Mouse (Mus musculus): ENCODE measurements around the gene Nemp1. TPM values are rescaled to one million over a fixed set of nuclear protein-coding genes. Genes with fewer than 3 reads are reported as not detected.
A peak's percentile ranks its signal among the peaks of the same experiment; 100 is the strongest.

Nemp1 gene
- polyA plus RNA-seq, 1 experiment from 2014 or later = 8.3 TPM

DNA sequence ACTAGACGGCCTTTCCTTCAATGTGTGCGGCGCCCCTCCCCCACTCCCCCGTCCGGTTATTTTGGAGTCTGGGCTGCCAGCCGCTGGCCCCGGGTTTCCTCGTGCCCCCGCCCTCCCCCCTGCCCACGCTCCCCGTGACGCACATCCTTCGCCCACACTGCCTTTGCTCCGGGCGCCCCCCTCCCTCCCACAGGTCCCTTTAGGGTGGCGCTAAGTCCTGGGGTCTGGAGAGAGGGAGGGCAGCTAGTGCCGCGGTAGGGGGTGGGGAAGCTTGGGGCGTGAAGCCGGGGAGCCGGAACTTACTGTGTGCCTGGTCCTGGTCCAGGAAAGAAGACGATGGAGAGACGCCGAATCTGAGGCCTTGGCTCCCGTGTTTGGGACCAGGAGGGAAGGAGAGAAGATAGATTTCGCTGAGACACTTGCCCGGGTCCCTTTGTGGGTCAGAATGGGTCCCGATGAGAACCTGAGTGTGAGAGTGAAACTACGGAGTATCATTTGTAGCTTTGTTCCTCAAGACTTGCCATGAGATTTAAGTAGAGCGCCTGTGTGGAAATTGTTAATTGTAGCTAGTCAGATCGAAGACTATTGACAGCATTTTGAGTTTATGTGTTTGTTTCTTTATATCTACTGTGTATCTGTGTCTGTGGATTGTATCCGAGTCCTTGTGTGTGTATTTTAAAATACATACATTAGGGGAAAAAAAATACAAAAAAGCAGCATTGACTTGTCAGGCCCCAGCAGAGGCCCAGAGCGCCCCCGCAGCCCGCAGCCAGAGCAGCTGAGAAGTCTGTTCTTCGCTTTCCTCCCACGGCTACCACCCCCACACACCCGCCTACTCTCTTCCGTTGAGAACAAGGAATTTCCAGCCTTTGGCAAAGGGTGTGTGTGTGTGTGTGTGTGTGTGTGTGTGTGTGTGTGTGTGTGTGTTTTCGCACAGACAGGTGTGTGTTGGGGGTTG is 1.7 kb downstream of the Nemp1 start, which contains the start of gene Nab2:
Nab2 (minus strand) TSS at position 476 of the 958 bp plus-strand sequence.
- 2% methylated on average over 39 of the region's 40 CpGs for WGBS
- H3K36me3 ChIP-seq (ENCODE audit: control insufficient read depth, insufficient read depth) = peaks cover 5% of the 10 kb centered on the region; the same call in 1 of the 2 replicates
- H3K4me3 ChIP-seq (ENCODE audit: low read length) = peak within 1 kb of the TSS; percentile 82
- H3K27ac ChIP-seq (ENCODE audit: low read length) = peak within 1 kb of the TSS; percentile 99
- peaks cover 42% of the 10 kb centered on the region for H3K4me1 ChIP-seq (ENCODE audit: control insufficient read depth, insufficient read depth, low read length)
- H3K4me2 ChIP-seq (ENCODE audit: low read depth, low read length) = peak within 1 kb of the TSS; percentile 90
- H3K9me3 ChIP-seq (replicated peaks; ENCODE audit: control insufficient read depth, low read length) = no peaks in the 10 kb centered on the region
- peak within 1 kb of the TSS; percentile 93 for H3K9ac ChIP-seq (ENCODE audit: low read length)
- peak; percentile 60 for ATAC-seq (replicated peaks; ENCODE audit: extremely low read depth, insufficient read depth, low FRiP score)
- H3K27me3 ChIP-seq (ENCODE audit: control insufficient read depth, insufficient read depth, low read length) = no peaks in the 10 kb centered on the region

DNA sequence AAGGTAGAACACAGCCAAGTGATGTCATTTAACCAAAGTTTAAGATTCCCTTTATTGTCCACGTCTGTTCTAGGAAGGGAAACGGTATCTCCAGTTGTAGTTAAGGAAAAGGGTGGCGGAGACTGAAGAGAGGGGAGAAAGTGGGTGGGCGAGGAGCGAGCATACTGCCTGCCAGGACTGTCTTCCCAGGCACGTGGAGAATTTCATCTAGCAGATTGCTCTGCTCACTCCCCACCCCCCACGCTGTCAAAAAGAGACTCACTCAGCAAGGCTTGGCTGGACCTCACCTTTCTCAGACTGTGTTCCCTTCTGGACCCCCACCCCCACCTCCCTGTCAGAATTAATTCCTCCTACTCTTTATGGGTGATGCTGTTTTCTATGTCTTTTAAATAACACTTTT is 2.5 kb downstream of the Nemp1 start:
- Histone ChIP-seq H3K9ac (ENCODE audit: low read length) (peak overlapping the region; percentile 58), H3K36me3 (ENCODE audit: control insufficient read depth, insufficient read depth) (peaks cover 5% of the 10 kb centered on the region; the same call in 1 of the 2 replicates), H3K4me3 (ENCODE audit: low read length) (peak overlapping the region; percentile 82), H3K4me1 (ENCODE audit: control insufficient read depth, insufficient read depth, low read length) (peaks cover 35% of the 10 kb centered on the region), H3K4me2 (ENCODE audit: low read depth, low read length) (peak overlapping the region; percentile 90), H3K27ac (ENCODE audit: low read length) (peak overlapping the region; percentile 99), H3K27me3 (ENCODE audit: control insufficient read depth, insufficient read depth, low read length) (no peaks in the 10 kb centered on the region), H3K9me3 (replicated peaks; ENCODE audit: control insufficient read depth, low read length) (no peaks in the 10 kb centered on the region)
- no peak for ATAC-seq (replicated peaks; ENCODE audit: extremely low read depth, insufficient read depth, low FRiP score)
- 9% methylated on average over 7 of the region's 7 CpGs for WGBS

DNA sequence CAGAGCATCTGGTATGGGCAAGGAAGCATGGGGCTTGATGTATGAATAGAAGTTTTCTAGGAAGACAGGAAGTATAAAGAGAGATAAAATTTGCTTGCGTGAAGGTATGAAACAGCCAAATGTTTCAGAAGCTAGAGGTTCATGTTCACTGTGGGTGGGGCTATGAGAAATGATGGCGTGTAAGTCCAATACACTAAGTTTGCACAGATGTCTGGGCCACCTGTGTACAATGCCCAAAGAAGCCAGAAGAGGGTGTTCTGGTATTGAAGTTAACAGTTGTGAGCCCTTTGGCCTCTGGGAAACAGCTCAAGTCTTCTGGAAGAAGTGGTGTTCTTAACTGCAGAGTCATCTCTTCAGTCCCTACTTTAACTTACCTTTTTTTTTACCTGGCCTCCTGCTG is 3.5 kb downstream of the Nemp1 start:
- WGBS = 72% methylated on average over 2 of the region's 2 CpGs
- no peak overlapping the region for H3K27ac ChIP-seq (ENCODE audit: low read length)
- H3K27me3 ChIP-seq (ENCODE audit: control insufficient read depth, insufficient read depth, low read length) = no peaks in the 10 kb centered on the region
- H3K4me3 ChIP-seq (ENCODE audit: low read length) = no peak overlapping the region
- H3K9ac ChIP-seq (ENCODE audit: low read length) = no peak overlapping the region
- no peak overlapping the region for H3K4me2 ChIP-seq (ENCODE audit: low read depth, low read length)
- ATAC-seq (replicated peaks; ENCODE audit: extremely low read depth, insufficient read depth, low FRiP score) = no peak
- no peaks in the 10 kb centered on the region for H3K9me3 ChIP-seq (replicated peaks; ENCODE audit: control insufficient read depth, low read length)
- H3K4me1 ChIP-seq (ENCODE audit: control insufficient read depth, insufficient read depth, low read length) = peaks cover 27% of the 10 kb centered on the region
- no peaks in the 10 kb centered on the region for H3K36me3 ChIP-seq (ENCODE audit: control insufficient read depth, insufficient read depth)

GRCm38 (mm10) chr10:127671276-127671675 is 4.6 kb downstream of the Nemp1 start:
- Histone ChIP-seq H3K4me3 (ENCODE audit: low read length) (no peak overlapping the region), H3K9ac (ENCODE audit: low read length) (no peak overlapping the region), H3K36me3 (ENCODE audit: control insufficient read depth, insufficient read depth) (no peaks in the 10 kb centered on the region), H3K4me1 (ENCODE audit: control insufficient read depth, insufficient read depth, low read length) (peaks cover 26% of the 10 kb centered on the region), H3K27me3 (ENCODE audit: control insufficient read depth, insufficient read depth, low read length) (no peaks in the 10 kb centered on the region), H3K9me3 (replicated peaks; ENCODE audit: control insufficient read depth, low read length) (no peaks in the 10 kb centered on the region), H3K4me2 (ENCODE audit: low read depth, low read length) (no peak overlapping the region), H3K27ac (ENCODE audit: low read length) (no peak overlapping the region)
- 37% methylated on average over 2 of the region's 2 CpGs for WGBS
- ATAC-seq (replicated peaks; ENCODE audit: extremely low read depth, insufficient read depth, low FRiP score) = no peak

DNA sequence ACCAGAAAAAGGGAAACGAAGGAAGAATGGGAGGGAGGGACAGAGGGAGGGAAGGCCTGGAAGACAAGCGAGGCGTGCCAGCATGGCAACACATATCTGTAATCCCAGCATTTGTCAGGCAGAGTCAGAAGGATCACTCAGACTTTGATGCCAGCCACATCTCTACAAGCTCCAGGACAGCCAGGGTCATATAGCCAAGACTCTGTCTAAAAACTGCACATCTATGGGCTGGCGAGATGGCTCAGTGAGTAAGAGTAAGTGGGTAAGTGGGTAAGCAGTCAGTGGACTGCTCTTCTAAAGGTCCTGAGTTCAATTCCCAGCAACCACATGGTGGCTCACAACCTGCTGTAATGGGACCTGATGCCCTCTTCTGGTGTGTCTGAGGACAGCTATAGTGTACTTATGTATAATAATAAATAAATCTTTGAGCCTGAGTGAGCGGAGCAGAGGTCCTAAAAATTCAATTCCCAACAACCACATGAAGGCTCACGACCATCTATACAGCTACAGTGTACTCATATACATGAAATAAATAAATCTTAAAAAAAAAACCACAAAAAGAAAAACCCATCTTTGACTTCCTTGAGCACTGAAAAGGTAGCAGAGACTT is 7.5 kb downstream of the Nemp1 start:
- Histone ChIP-seq H3K9ac (ENCODE audit: low read length) (no peak overlapping the region), H3K27ac (ENCODE audit: low read length) (no peak overlapping the region), H3K4me3 (ENCODE audit: low read length) (no peak overlapping the region), H3K4me1 (ENCODE audit: control insufficient read depth, insufficient read depth, low read length) (peaks cover 26% of the 10 kb centered on the region), H3K36me3 (ENCODE audit: control insufficient read depth, insufficient read depth) (no peaks in the 10 kb centered on the region), H3K27me3 (ENCODE audit: control insufficient read depth, insufficient read depth, low read length) (no peaks in the 10 kb centered on the region), H3K4me2 (ENCODE audit: low read depth, low read length) (no peak overlapping the region), H3K9me3 (replicated peaks; ENCODE audit: control insufficient read depth, low read length) (no peaks in the 10 kb centered on the region)
- ATAC-seq (replicated peaks; ENCODE audit: extremely low read depth, insufficient read depth, low FRiP score) = no peak
- 83% methylated on average over 6 of the region's 6 CpGs for WGBS

DNA sequence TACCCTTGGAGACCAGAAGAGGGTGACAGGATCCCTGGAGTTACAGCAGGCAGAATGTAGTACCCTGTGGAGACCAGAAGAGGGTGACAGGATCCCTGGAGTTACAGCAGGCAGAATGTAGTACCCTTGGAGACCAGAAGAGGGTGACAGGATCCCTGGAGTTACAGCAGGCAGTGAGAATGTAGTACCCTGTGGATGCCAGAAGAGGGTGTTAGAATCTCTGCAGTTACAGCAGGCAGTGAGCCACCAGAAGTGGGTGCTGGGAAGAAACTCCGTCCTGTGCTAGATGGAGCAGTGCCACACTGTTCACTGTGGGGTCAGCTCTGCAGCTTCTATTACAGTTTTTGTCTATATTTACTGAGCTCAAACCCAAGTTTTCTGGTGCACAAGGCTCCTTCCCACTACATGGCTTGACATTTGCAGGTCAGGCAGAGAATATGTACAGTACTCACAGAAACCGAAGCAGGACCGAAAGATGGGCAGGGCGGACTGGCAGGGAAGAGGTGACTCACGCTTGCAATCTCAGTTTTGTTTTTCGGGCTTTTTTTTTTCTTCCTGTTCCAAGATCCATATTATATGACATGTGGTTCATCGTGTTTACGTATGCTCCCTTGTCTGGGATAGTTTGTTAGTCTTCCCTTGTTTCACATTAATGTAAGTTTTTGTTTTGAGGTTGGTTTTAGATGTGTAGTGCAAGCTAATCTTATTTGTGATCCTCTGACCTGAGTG is 8.3 kb downstream of the Nemp1 start:
- Histone ChIP-seq H3K9me3 (replicated peaks; ENCODE audit: control insufficient read depth, low read length) (no peaks in the 10 kb centered on the region), H3K4me2 (ENCODE audit: low read depth, low read length) (peak overlapping the region; percentile 22; the same call in 1 of the 2 replicates), H3K27me3 (ENCODE audit: control insufficient read depth, insufficient read depth, low read length) (no peaks in the 10 kb centered on the region), H3K9ac (ENCODE audit: low read length) (no peak overlapping the region), H3K27ac (ENCODE audit: low read length) (peak overlapping the region; percentile 63), H3K4me1 (ENCODE audit: control insufficient read depth, insufficient read depth, low read length) (peaks cover 18% of the 10 kb centered on the region), H3K4me3 (ENCODE audit: low read length) (no peak overlapping the region), H3K36me3 (ENCODE audit: control insufficient read depth, insufficient read depth) (no peaks in the 10 kb centered on the region)
- WGBS = 81% methylated on average over 8 of the region's 8 CpGs
- ATAC-seq (replicated peaks; ENCODE audit: extremely low read depth, insufficient read depth, low FRiP score) = peak; percentile 21; the same call in 1 of the 2 replicates

DNA sequence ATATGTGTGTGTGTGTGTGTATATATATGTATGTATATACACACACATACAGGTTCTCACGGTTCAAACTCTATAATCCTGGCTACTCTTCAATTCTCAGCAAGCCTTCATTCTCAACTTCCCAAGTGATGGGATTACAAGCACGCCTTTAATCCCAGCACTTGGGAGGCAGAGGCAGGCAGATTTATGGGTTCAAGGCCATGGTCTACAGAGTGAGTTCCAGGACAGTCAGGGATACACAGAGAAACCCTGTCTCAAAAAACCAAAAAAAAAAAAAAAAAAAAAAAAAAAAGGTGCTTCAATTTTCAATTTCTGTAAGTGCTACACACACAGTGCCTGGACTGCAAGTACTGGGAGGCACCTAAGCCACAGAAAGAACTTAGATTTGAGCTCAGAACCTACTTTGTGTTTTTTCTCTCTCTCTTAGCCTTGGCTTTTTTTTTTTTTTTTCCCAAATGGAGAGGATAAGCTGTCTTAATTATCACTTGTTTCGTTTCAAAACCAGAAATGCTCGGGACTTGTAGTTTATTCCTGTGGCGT is 9.2 kb downstream of the Nemp1 start:
- peaks cover 18% of the 10 kb centered on the region for H3K4me1 ChIP-seq (ENCODE audit: control insufficient read depth, insufficient read depth, low read length)
- H3K4me2 ChIP-seq (ENCODE audit: low read depth, low read length) = peak overlapping the region; percentile 75
- H3K27me3 ChIP-seq (ENCODE audit: control insufficient read depth, insufficient read depth, low read length) = no peaks in the 10 kb centered on the region
- peak overlapping the region; percentile 77 for H3K4me3 ChIP-seq (ENCODE audit: low read length)
- WGBS = 47% methylated on average over 5 of the region's 5 CpGs
- peak overlapping the region; percentile 62 for H3K9ac ChIP-seq (ENCODE audit: low read length)
- no peaks in the 10 kb centered on the region for H3K9me3 ChIP-seq (replicated peaks; ENCODE audit: control insufficient read depth, low read length)
- peak overlapping the region; percentile 62 for H3K27ac ChIP-seq (ENCODE audit: low read length)
- ATAC-seq (replicated peaks; ENCODE audit: extremely low read depth, insufficient read depth, low FRiP score) = no peak
- H3K36me3 ChIP-seq (ENCODE audit: control insufficient read depth, insufficient read depth) = no peaks in the 10 kb centered on the region

DNA sequence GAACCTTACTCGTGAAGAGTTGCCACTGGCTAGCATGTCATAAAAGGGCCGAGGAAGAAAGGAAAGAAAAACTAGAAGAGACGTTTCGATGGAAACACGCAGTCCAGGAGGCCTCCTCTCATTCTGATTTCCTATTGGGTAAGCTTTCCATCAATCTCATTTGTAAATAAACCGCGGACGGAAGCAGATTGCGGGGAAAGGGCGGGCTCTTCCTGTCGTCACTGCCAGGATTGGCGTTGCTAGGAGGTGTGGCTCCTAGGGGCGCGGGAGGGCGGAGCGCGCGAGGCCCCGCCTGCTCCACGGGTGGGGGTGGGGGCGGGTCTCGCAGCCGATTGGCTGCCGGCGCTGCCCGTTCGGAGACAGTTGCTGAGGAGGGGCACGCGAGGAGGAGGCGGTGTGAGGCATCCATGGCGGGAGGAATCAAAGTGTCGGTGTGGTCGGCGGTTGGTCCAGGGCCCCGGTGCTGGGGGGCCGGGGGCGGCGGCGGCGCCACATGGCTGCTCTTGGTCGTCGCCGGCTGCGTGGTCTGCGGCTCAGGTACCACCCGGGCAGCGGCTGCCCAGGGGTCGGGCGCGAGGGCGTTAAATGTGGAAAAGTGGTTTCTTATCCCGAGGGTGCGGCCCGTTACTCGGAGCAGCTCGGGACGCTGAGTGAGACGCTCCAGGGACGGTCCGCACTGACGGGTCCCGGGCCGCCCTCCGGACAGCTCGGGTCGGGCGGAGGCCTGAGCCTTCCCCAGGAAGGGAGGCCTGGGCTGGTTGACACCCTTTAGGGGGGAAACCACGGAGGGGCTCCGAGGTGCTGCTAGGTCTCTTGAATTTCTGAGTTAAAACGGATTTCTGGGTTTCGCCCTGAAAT is 10.2 kb downstream of the Nemp1 start:
- WGBS = under 1% methylated on average over 71 of the region's 71 CpGs
- peak; percentile 95 for ATAC-seq (replicated peaks; ENCODE audit: extremely low read depth, insufficient read depth, low FRiP score)
- no peaks in the 10 kb centered on the region for H3K27me3 ChIP-seq (ENCODE audit: control insufficient read depth, insufficient read depth, low read length)

More for the DNA sequence above, 10.2 kb downstream of the Nemp1 start:
- H3K4me1 ChIP-seq (ENCODE audit: control insufficient read depth, insufficient read depth, low read length) = peaks cover 18% of the 10 kb centered on the region
- H3K36me3 ChIP-seq (ENCODE audit: control insufficient read depth, insufficient read depth) = no peaks in the 10 kb centered on the region
- H3K9ac ChIP-seq (ENCODE audit: low read length) = peak overlapping the region; percentile 76
- peak overlapping the region; percentile 77 for H3K4me3 ChIP-seq (ENCODE audit: low read length)
- no peaks in the 10 kb centered on the region for H3K9me3 ChIP-seq (replicated peaks; ENCODE audit: control insufficient read depth, low read length)
- peak overlapping the region; percentile 98 for H3K4me2 ChIP-seq (ENCODE audit: low read depth, low read length)
- H3K27ac ChIP-seq (ENCODE audit: low read length) = peak overlapping the region; percentile 62

All from heart, embryonic 16.5 days (tissue).